Mouse (Mus musculus) midbrain, embryonic 14.5 days (tissue): ENCODE results near the gene Tmc8. TPM values are rescaled to one million over a fixed set of nuclear protein-coding genes. Genes with fewer than 3 reads are reported as not detected.

Source experiments
- ATAC-seq: fragments of 200-750 bp; cut with Nextera tagmentation; 2 replicates; pipeline ENCODE4 v1.8.0; 2017; ENCODE audit warnings: moderate number of reproducible peaks, moderate library complexity; ENCODE audit not compliant: low FRiP score, low TSS enrichment
- DNase-seq: peaks from one replicate; pipeline ENCODE4 v3.0.0-alpha.2; 2015
- H3K27ac ChIP-seq: fragments of 300-500 bp; sonication (generic); replicated peaks from 2 replicates; pipeline ENCODE4 v1.5.1; 2014; ENCODE audit warnings: mild to moderate bottlenecking, low read depth, low read length, moderate library complexity
- H3K27me3 ChIP-seq: fragments of 300-500 bp; sonication (generic); 2 replicates; pipeline ENCODE4 v1.6.1; 2014; ENCODE audit warnings: low read length, control low read depth, mixed read lengths; ENCODE audit not compliant: control insufficient read depth, insufficient read depth
- H3K36me3 ChIP-seq: fragments of 300-500 bp; sonication (generic); 2 replicates; pipeline ENCODE4 v1.6.1; 2014; ENCODE audit warnings: low read length, control low read depth; ENCODE audit not compliant: control insufficient read depth, insufficient read depth
- H3K4me1 ChIP-seq: fragments of 300-500 bp; sonication (generic); 2 replicates; pipeline ENCODE4 v1.6.1; 2014; ENCODE audit warnings: mild to moderate bottlenecking, antibody characterized with exemption, low read length, control low read depth; ENCODE audit not compliant: control insufficient read depth, insufficient read depth
- H3K4me2 ChIP-seq: fragments of 300-500 bp; sonication (generic); 2 replicates; pipeline ENCODE4 v1.6.1; 2014; ENCODE audit warnings: mild to moderate bottlenecking, low read length, moderate library complexity
- H3K4me3 ChIP-seq: fragments of 300-500 bp; sonication (generic); replicated peaks from 2 replicates; pipeline ENCODE4 v1.5.1; 2014; ENCODE audit warnings: low read depth, low read length
- H3K9ac ChIP-seq: fragments of 300-500 bp; sonication (generic); replicated peaks from 2 replicates; pipeline ENCODE4 v1.6.1; 2014; ENCODE audit warnings: mild to moderate bottlenecking, low read length, moderate library complexity
- H3K9me3 ChIP-seq: fragments of 300-500 bp; sonication (generic); 2 replicates; pipeline ENCODE4 v1.6.1; 2016; ENCODE audit warnings: low read length, control low read depth, mixed read lengths; ENCODE audit not compliant: control insufficient read depth
- WGBS: fragments of 180-500 bp; shearing (Covaris S2); extraction: QIAGEN DNeasy Blood & Tissue Kit; methylation state at CpG from one replicate; pipeline ENCODE4 v1.1.7; 2014; 5-methylcytosine and 5-hydroxymethylcytosine counted together
- polyA plus RNA-seq: library from polyadenylated mRNA; unstranded; fragments of >200 nt; fragmentation: Nextera tagmentation; extraction: Ambion mirVana; gene quantifications from 2 replicates; pipeline ENCODE4 v1.2.1, GENCODE M21; 2014

Gene Tmc8
- polyA plus RNA-seq, 1 experiment from 2014 or later: 0.66 TPM

GRCm38 (mm10) chr11:117749414-117749813, 32.5 kb upstream of the Tmc8 start:
- H3K4me1 ChIP-seq: no peaks in the 10 kb centered on the region
- ATAC-seq (no peak), DNase-seq (no peak)
- no peaks in the 10 kb centered on the region for H3K9me3 ChIP-seq
- H3K4me2 ChIP-seq: no peak overlapping the region
- no peak overlapping the region for H3K4me3 ChIP-seq
- H3K9ac ChIP-seq: no peak overlapping the region
- no peaks in the 10 kb centered on the region for H3K27me3 ChIP-seq
- H3K36me3 ChIP-seq: peaks cover 98% of the 10 kb centered on the region
- WGBS: 94% methylated on average over 10 of the region's 10 CpGs
- no peak overlapping the region for H3K27ac ChIP-seq

DNA sequence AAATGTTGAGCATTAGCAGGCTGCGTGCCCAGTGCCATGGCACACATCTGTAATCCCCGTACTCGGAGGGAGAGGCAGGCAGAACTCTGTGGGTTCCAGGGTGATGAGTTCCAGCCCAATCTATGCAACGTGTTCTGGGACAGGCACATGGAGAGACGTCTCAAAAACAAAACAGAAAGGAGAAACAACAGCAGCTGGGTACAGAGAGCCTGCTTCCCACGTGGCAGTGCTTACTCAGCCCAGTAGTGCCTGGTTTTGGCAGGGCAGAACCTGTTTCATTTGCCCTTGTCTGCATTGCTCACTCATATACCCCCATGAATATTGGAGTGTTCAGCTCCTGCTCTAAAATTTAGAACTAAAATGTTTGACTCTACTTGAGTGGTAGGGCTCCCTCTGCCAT, 30.3 kb upstream of the Tmc8 start:
- Histone ChIP-seq H3K9ac (no peak overlapping the region), H3K9me3 (no peaks in the 10 kb centered on the region), H3K4me3 (no peak overlapping the region), H3K36me3 (peaks cover 98% of the 10 kb centered on the region), H3K27me3 (no peaks in the 10 kb centered on the region), H3K27ac (no peak overlapping the region), H3K4me1 (no peaks in the 10 kb centered on the region), H3K4me2 (no peak overlapping the region)
- DNase-seq (no peak), ATAC-seq (no peak)
- 91% methylated on average over 6 of the region's 6 CpGs for WGBS

DNA sequence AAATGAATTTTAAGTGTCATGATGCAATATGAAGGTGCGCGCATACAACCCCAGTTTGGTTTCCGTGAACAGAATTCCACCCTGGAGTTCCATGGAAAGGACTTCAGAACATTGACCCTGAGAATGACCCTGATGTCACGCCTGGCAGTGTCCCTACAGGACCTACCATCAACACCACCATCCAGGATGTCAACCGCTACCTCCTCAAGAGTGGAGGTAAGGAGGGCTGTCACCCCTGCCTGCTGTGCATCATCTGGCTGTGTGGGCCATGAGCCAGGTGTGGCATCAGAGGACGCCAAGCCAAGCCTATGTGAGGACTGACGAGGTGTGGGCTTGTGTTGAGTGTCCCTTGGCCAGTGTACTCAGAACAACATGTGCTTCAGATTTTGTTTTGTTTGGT, 26.0 kb upstream of the Tmc8 start:
- Histone ChIP-seq H3K36me3 (peaks cover 98% of the 10 kb centered on the region), H3K4me3 (no peak overlapping the region), H3K4me1 (no peaks in the 10 kb centered on the region), H3K27ac (no peak overlapping the region), H3K9ac (no peak overlapping the region), H3K4me2 (no peak overlapping the region), H3K27me3 (no peaks in the 10 kb centered on the region), H3K9me3 (no peaks in the 10 kb centered on the region)
- 96% methylated on average over 7 of the region's 7 CpGs for WGBS
- DNase-seq (no peak), ATAC-seq (no peak)

GRCm38 (mm10) chr11:117759267-117759666, 22.6 kb upstream of the Tmc8 start:
- ATAC-seq (no peak), DNase-seq (no peak)
- Histone ChIP-seq H3K9me3 (no peaks in the 10 kb centered on the region), H3K9ac (no peak overlapping the region), H3K4me3 (no peak overlapping the region), H3K27ac (no peak overlapping the region), H3K4me2 (no peak overlapping the region), H3K27me3 (no peaks in the 10 kb centered on the region), H3K36me3 (peaks cover 97% of the 10 kb centered on the region), H3K4me1 (no peaks in the 10 kb centered on the region)
- 96% methylated on average over 10 of the region's 10 CpGs for WGBS

DNA sequence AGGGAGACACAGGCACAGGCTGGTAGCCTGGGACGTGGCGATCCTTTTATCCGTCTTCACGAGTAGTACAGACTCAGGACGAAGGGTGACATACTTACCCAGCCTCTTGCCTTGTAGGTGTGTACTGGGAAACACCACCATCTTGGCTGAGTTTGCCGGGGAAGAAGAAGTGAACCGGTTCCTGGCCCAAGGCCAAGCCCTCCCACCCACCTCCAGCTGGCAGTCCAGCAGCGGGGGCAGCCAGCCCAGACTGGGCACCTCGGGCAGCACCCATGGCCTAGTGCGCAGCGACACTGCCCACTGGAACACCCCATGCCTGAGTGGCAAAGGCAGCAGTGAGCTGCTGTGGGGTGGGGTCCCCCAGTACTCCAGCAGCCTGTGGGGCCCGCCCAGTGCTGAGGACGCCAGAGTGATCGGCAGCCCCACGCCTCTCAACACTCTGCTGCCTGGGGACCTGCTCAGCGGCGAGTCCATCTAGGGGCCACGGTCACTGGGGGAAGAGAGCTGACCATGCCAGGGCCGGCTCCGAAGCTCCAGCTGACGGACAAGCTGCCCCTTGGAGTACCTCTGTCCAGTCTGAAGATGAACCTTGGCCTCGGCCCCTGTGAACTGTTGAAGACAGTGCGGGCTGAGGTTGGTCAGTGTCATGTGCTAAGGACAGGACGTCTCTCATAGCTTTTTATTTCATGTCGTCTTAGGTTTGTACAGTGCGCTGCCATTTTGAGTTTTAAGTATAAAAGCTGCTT, 21.3 kb upstream of the Tmc8 start:
- no peak overlapping the region for H3K4me2 ChIP-seq
- H3K27me3 ChIP-seq: no peaks in the 10 kb centered on the region
- ATAC-seq (no peak), DNase-seq (no peak)
- no peaks in the 10 kb centered on the region for H3K4me1 ChIP-seq
- WGBS: 91% methylated on average over 26 of the region's 26 CpGs
- H3K4me3 ChIP-seq: no peak overlapping the region
- no peak overlapping the region for H3K27ac ChIP-seq
- no peak overlapping the region for H3K9ac ChIP-seq
- H3K36me3 ChIP-seq: peaks cover 97% of the 10 kb centered on the region
- no peaks in the 10 kb centered on the region for H3K9me3 ChIP-seq

DNA sequence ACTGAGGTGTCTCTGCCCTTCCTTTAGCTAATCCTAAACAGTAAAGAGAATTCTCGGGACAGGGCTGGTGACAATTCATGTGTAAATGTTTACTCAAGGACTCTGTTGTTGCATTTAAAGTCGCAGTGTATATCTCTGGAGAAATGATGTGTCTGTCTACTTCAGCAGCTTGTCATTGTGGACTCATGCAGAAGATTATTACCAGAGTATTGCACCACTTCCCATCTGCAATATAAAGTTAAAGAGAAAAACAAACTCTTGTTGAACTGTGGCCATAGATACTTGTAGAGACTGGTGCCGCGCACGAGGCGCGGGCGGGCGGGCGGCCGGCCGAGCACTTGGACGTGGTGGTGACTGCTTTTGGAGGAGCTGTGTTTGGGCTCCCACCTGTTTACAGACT, 20.1 kb upstream of the Tmc8 start:
- WGBS: 88% methylated on average over 13 of the region's 13 CpGs
- Histone ChIP-seq H3K27me3 (no peaks in the 10 kb centered on the region), H3K9me3 (no peaks in the 10 kb centered on the region), H3K27ac (no peak overlapping the region), H3K4me1 (no peaks in the 10 kb centered on the region), H3K9ac (no peak overlapping the region), H3K36me3 (peaks cover 95% of the 10 kb centered on the region), H3K4me3 (no peak overlapping the region), H3K4me2 (no peak overlapping the region)
- DNase-seq (no peak), ATAC-seq (no peak)

- WGBS: 81% methylated on average over 12 of the region's 12 CpGs
- no peaks in the 10 kb centered on the region for H3K4me1 ChIP-seq
- no peak overlapping the region for H3K27ac ChIP-seq
- no peak overlapping the region for H3K4me2 ChIP-seq
- no peak for DNase-seq
- no peaks in the 10 kb centered on the region for H3K9me3 ChIP-seq
- H3K36me3 ChIP-seq: peaks cover 93% of the 10 kb centered on the region
- no peaks in the 10 kb centered on the region for H3K27me3 ChIP-seq
- no peak for ATAC-seq
- H3K9ac ChIP-seq: no peak overlapping the region
- no peak overlapping the region for H3K4me3 ChIP-seq
Observed at GRCm38 (mm10) chr11:117762246-117762645, 19.6 kb upstream of the Tmc8 start.

DNA sequence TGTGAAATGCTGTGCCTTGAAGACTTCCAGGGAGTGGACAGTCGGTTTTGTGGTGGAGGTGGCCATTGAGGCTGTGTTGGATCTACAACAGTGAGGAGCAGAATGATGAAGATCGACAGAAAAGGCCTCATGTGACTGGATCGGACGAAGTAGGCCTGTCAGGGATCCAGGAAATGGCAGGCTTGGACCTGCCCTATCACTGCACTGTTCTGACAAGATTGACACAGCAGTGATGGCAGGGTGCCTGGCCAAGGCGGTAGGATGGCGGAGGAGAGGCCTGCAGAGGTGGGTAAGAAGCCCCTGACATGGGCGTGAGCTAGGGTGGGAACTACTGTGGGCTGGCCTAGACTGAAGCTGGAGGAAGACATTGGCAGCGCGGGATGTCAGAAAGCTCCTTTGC, 17.6 kb upstream of the Tmc8 start:
- H3K4me3 ChIP-seq: no peak overlapping the region
- H3K4me2 ChIP-seq: no peak overlapping the region
- 91% methylated on average over 9 of the region's 9 CpGs for WGBS
- no peaks in the 10 kb centered on the region for H3K4me1 ChIP-seq
- DNase-seq (no peak), ATAC-seq (no peak)
- H3K9ac ChIP-seq: no peak overlapping the region
- H3K27me3 ChIP-seq: no peaks in the 10 kb centered on the region
- peaks cover 72% of the 10 kb centered on the region for H3K36me3 ChIP-seq
- no peaks in the 10 kb centered on the region for H3K9me3 ChIP-seq
- H3K27ac ChIP-seq: no peak overlapping the region

DNA sequence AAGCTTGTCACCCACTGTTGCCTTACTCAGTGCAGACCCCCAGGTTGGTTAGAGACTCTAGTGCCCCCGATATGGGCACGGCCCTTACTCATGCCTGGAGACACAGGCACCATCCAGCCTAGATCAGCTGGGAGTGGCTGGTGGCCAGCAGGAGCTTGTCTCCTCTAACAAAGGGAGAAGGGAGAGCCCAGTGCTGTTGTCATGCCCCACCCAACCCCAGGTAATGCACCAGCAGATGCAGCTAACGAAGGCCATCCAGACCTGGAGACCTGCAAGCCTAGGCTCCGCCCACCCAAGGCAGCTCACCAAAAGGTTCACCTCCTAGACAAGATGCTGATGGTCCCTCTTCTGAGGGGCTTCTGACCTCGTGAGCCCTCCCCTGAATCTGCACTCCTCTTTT, 16.5 kb upstream of the Tmc8 start:
- Histone ChIP-seq H3K27me3 (no peaks in the 10 kb centered on the region), H3K27ac (no peak overlapping the region), H3K9ac (no peak overlapping the region), H3K4me1 (no peaks in the 10 kb centered on the region), H3K4me2 (no peak overlapping the region), H3K4me3 (no peak overlapping the region), H3K9me3 (no peaks in the 10 kb centered on the region), H3K36me3 (peaks cover 62% of the 10 kb centered on the region)
- ATAC-seq (no peak), DNase-seq (no peak)
- WGBS: 94% methylated on average over 5 of the region's 5 CpGs
